Comparison of ENCODE assay signal across 9 mouse cellular contexts in the genomic region with DNA sequence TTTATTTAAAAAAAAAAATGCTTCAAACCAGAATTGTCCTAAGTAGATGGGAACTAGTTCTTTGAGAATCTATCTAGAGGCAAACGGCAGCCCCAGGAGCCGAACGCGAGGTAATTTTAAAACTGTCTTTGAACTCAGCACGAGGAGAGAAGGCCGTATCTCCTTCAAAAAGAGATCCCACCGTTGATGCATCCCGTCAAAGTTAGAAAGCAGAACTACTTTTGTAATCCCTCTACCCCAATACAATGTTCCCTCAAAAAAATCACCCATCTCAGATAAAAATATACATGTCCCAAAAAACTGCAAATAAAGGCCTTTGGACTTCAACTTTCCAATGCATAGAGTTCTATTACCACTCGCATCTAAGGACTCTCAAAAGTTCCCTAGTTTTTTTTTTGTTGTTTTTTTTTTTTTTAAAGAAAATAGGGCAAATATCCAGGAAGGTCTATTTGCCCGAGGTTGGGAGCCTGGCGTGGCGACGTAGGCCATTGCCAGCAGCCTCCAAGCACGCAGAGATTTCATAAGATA. TPM values are rescaled to one million over a fixed set of nuclear protein-coding genes. Genes with fewer than 3 reads are reported as not detected.
DNase-seq lines count a peak whose midpoint lies in the region; ATAC-seq and TF ChIP-seq lines count a peak whose summit lies in the region.
"Had no signal": no experiment of that assay in that cellular context is flagged by ENCODE, and none has a peak within 500 bp of the region (broad histone marks: within the 10 kb centered on the region; RNA-seq: fewer than 3 reads in every experiment).

No protein-coding gene starts in this region.

- peaks cover 19 to 50% of the 10 kb centered on the region in 2 experiments for H3K4me1 ChIP-seq in heart, embryonic 14.5 days (ENCODE audit: control insufficient read depth in 2 of 2, insufficient read depth in 2 of 2, low read length in 2 of 2)
- no peaks in the 10 kb centered on the region for H3K4me1 ChIP-seq in ES-Bruce4 (ENCODE audit: control insufficient read depth, insufficient read depth, low read length)
- H3K4me1 ChIP-seq in forebrain, embryonic 14.5 days (ENCODE audit: control insufficient read depth, insufficient read depth, low read length), result peaks cover 26% of the 10 kb centered on the region
- peaks cover 8% of the 10 kb centered on the region for H3K4me1 ChIP-seq in liver, embryonic 16.5 days (ENCODE audit: control insufficient read depth, low read depth, low read length)

- H3K27me3 ChIP-seq in heart, embryonic 14.5 days (ENCODE audit: control insufficient read depth, insufficient read depth, low read length), result no peaks in the 10 kb centered on the region
- no peaks in the 10 kb centered on the region for H3K27me3 ChIP-seq in ES-Bruce4 (ENCODE audit: control insufficient read depth, insufficient read depth, low read length, poor library complexity, severe bottlenecking)
- no peaks in the 10 kb centered on the region for H3K27me3 ChIP-seq in forebrain, embryonic 14.5 days (replicated peaks; ENCODE audit: control insufficient read depth, insufficient read depth, low read length)
- H3K27me3 ChIP-seq in liver, embryonic 16.5 days (ENCODE audit: control insufficient read depth, insufficient read depth, low read depth, low read length), result peaks cover 49% of the 10 kb centered on the region
- H3K27me3 ChIP-seq: Patski had no signal

- H3K9me3 ChIP-seq in heart, embryonic 14.5 days (ENCODE audit: control insufficient read depth, low read length), result no peaks in the 10 kb centered on the region
- no peaks in the 10 kb centered on the region for H3K9me3 ChIP-seq in ES-Bruce4 (replicated peaks; ENCODE audit: control insufficient read depth, insufficient read depth, low read length, poor library complexity, severe bottlenecking)
- H3K9me3 ChIP-seq in forebrain, embryonic 14.5 days (replicated peaks; ENCODE audit: control insufficient read depth, low read length), result no peaks in the 10 kb centered on the region
- no peaks in the 10 kb centered on the region for H3K9me3 ChIP-seq in liver, embryonic 16.5 days (replicated peaks; ENCODE audit: control insufficient read depth, low read length)

- WGBS in heart, embryonic 14.5 days, result 2% methylated on average over 14 of the region's 14 CpGs
- under 1% methylated on average over 14 of the region's 14 CpGs for WGBS in forebrain, embryonic 14.5 days
- WGBS in liver, embryonic 16.5 days (ENCODE audit: insufficient replicate concordance), result 7% methylated on average over 14 of the region's 14 CpGs

- peak overlapping the region; percentile 98 for H3K9ac ChIP-seq in heart, embryonic 14.5 days (ENCODE audit: low read length)
- H3K9ac ChIP-seq in ES-Bruce4 (ENCODE audit: low read depth, poor library complexity, severe bottlenecking), result peak overlapping the region; percentile 98
- H3K9ac ChIP-seq in forebrain, embryonic 14.5 days (ENCODE audit: low read length), result peak overlapping the region; percentile 97
- no peak overlapping the region; the same call in 1 of the 2 replicates for H3K9ac ChIP-seq in liver, embryonic 16.5 days (ENCODE audit: low read depth, low read length)

- no peak for TF ChIP-seq POLR2A in ES-Bruce4 (IDR thresholded peaks at IDR 0.05; ENCODE audit: insufficient read depth, low read length)

- H3K27ac ChIP-seq in heart, embryonic 14.5 days (replicated peaks in 1 of 2; ENCODE audit: control insufficient read depth in 1 of 2, insufficient read depth in 1 of 2, low read depth in 2 of 2, low read length in 2 of 2), result peak overlapping the region; percentile 82 to 100
- H3K27ac ChIP-seq in ES-Bruce4 (ENCODE audit: insufficient read depth, low read length), result peak overlapping the region; percentile 83
- H3K27ac ChIP-seq in forebrain, embryonic 14.5 days (ENCODE audit: low read depth, low read length), result peak overlapping the region; percentile 98
- no peak overlapping the region for H3K27ac ChIP-seq in liver, embryonic 16.5 days (ENCODE audit: low read length)

- H3K36me3 ChIP-seq in heart, embryonic 14.5 days (ENCODE audit: control insufficient read depth, insufficient read depth, low read length), result no peaks in the 10 kb centered on the region
- peaks cover 12% of the 10 kb centered on the region for H3K36me3 ChIP-seq in ES-Bruce4 (ENCODE audit: control insufficient read depth, insufficient read depth, low read length, poor library complexity, severe bottlenecking)
- H3K36me3 ChIP-seq in forebrain, embryonic 14.5 days (ENCODE audit: control insufficient read depth, insufficient read depth, low read length), result no peaks in the 10 kb centered on the region
- H3K36me3 ChIP-seq in liver, embryonic 16.5 days (ENCODE audit: control insufficient read depth, insufficient read depth), result no peaks in the 10 kb centered on the region

- no peak for DNase-seq in heart, adult 18-20 months
- DNase-seq in forebrain, embryonic 14.5 days (ENCODE audit: low spot score), result no peak
- no peak for DNase-seq in spleen, postnatal 10 days (ENCODE audit: low spot score in 2 of 2)
- DNase-seq in adrenal gland, adult 2 months, result no peak

- peak overlapping the region; percentile 95 for H3K4me2 ChIP-seq in heart, embryonic 14.5 days (ENCODE audit: low read length)
- peak overlapping the region; percentile 70 for H3K4me2 ChIP-seq in forebrain, embryonic 14.5 days (ENCODE audit: low read length)
- peak overlapping the region; percentile 88 for H3K4me2 ChIP-seq in liver, embryonic 16.5 days (ENCODE audit: low read depth, low read length)

- no peak for TF ChIP-seq EP300 in ES-Bruce4 (IDR thresholded peaks at IDR 0.05; ENCODE audit: insufficient read depth, low read depth, low read length)

- no peak for ATAC-seq in heart, embryonic 14.5 days (ENCODE audit: insufficient number of reproducible peaks, insufficient read depth, low FRiP score, low read depth)
- ATAC-seq in forebrain, embryonic 14.5 days, result no peak
- no peak for ATAC-seq in liver, embryonic 16.5 days (ENCODE audit: low read depth)
- ATAC-seq in megakaryocyte progenitor cell, adult 5-6 weeks (replicated peaks; ENCODE audit: poor library complexity), result no peak
- ATAC-seq: Patski had no signal

- peak overlapping the region; percentile 93 to 96 for H3K4me3 ChIP-seq in heart, embryonic 14.5 days (ENCODE audit: control insufficient read depth in 1 of 2, insufficient read depth in 1 of 2, low read depth in 1 of 2, low read length in 2 of 2)
- H3K4me3 ChIP-seq in ES-Bruce4 (ENCODE audit: low read depth, low read length), result peak overlapping the region; percentile 96
- peak overlapping the region; percentile 88 for H3K4me3 ChIP-seq in forebrain, embryonic 14.5 days (ENCODE audit: low read depth, low read length)
- peak overlapping the region; percentile 69 for H3K4me3 ChIP-seq in liver, embryonic 16.5 days (ENCODE audit: low read depth, low read length)

- TF ChIP-seq CTCF in ES-Bruce4 (IDR thresholded peaks at IDR 0.05; ENCODE audit: low read depth, low read length), result no peak

RNA-seq across cellular contexts. Expression of gene Fgfr2, which starts 2.0 kb away (rescaled TPM):
- polyA plus RNA-seq in heart, embryonic 14.5 days (2014; fragmentation: Nextera tagmentation; extraction: Ambion mirVana), result 20.5 and 22.4 TPM in 2 replicates
- total RNA-seq in heart, adult 18-20 months (2021), result 1 to 10 TPM; 1.3 to 2.6 TPM
- 31.6 and 34.8 TPM in 2 replicates for polyA plus RNA-seq in ES-Bruce4 (2011; ENCODE audit: insufficient read depth, insufficient read length, low read depth, missing spikeins)
- 35.9 and 39.8 TPM in 2 replicates for polyA plus RNA-seq in forebrain, embryonic 14.5 days (2014; fragmentation: Nextera tagmentation; extraction: Ambion mirVana)
- 10.3 and 11.4 TPM in 2 replicates for polyA plus RNA-seq in liver, embryonic 16.5 days (2015; fragmentation: Nextera tagmentation; extraction: Ambion mirVana)
- total RNA-seq in megakaryocyte progenitor cell, adult 5-6 weeks (2015), result not detected in 2 replicates
- not detected in 2 replicates for total RNA-seq in megakaryocyte progenitor cell, adult 5-6 weeks (2017)
- 100 to 1,000 TPM; 178 to 245 TPM for total RNA-seq in adrenal gland, adult 2 months (2021)
- 47.1 and 48.0 TPM in 2 replicates for polyA plus RNA-seq in adrenal gland, adult 2 months (2012; rRNA removed)

RNA-seq across cellular contexts. Expression of gene Ctbp2, which starts 3.0 kb away (rescaled TPM):
- 52.1 and 54.3 TPM in 2 replicates for polyA plus RNA-seq in heart, embryonic 14.5 days (2014; fragmentation: Nextera tagmentation; extraction: Ambion mirVana)
- total RNA-seq in heart, adult 18-20 months (2021), result 10 to 100 TPM; 24.4 to 30.6 TPM
- polyA plus RNA-seq in ES-Bruce4 (2011; ENCODE audit: insufficient read depth, insufficient read length, low read depth, missing spikeins), result 218 and 252 TPM in 2 replicates
- 87.5 and 92.1 TPM in 2 replicates for polyA plus RNA-seq in forebrain, embryonic 14.5 days (2014; fragmentation: Nextera tagmentation; extraction: Ambion mirVana)
- polyA plus RNA-seq in liver, embryonic 16.5 days (2015; fragmentation: Nextera tagmentation; extraction: Ambion mirVana), result 6.6 and 6.8 TPM in 2 replicates
- total RNA-seq in megakaryocyte progenitor cell, adult 5-6 weeks (2015), result 35.0 and 45.0 TPM in 2 replicates
- 40.5 and 44.5 TPM in 2 replicates for total RNA-seq in megakaryocyte progenitor cell, adult 5-6 weeks (2017)
- total RNA-seq in adrenal gland, adult 2 months (2021), result 10 to 100 TPM; 54.4 to 65.3 TPM
- 52.8 and 53.2 TPM in 2 replicates for polyA plus RNA-seq in adrenal gland, adult 2 months (2012; rRNA removed)
